Mouse (Mus musculus) cerebellum, adult 9-11 months (tissue): ENCODE results near the gene Wnt7b.
A peak's percentile ranks its signal among the peaks of the same experiment; 100 is the strongest.

Experiments used
- DNase-seq: peaks from one replicate; pipeline ENCODE4 v3.0.0; 2022

Gene Wnt7b

DNA sequence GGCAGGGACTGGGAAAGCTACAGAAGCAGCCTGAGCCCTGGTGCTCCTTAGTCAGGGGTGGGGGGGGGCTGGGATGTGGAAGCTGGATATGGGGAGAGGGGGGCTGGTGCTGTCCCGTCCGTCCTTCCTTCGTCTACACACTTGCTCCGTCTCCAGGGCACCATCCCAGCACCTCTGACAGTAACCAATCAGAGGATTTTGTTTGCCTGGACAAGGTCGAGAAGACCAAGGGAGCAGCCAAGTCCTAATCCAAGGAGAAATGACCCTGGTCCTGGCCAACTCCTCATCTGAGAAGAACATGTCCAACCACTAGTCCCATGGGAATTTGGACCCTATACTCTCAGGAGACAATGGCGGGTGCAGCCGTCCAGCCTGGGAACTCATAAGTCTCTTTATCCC lies 18.4 kb upstream of the Wnt7b start:
- DNase-seq: no peak

- DNase-seq: peak; percentile 49
These were observed 17.8 kb upstream of the Wnt7b start for GRCm38 (mm10) chr15:85599887-85600695.

DNA sequence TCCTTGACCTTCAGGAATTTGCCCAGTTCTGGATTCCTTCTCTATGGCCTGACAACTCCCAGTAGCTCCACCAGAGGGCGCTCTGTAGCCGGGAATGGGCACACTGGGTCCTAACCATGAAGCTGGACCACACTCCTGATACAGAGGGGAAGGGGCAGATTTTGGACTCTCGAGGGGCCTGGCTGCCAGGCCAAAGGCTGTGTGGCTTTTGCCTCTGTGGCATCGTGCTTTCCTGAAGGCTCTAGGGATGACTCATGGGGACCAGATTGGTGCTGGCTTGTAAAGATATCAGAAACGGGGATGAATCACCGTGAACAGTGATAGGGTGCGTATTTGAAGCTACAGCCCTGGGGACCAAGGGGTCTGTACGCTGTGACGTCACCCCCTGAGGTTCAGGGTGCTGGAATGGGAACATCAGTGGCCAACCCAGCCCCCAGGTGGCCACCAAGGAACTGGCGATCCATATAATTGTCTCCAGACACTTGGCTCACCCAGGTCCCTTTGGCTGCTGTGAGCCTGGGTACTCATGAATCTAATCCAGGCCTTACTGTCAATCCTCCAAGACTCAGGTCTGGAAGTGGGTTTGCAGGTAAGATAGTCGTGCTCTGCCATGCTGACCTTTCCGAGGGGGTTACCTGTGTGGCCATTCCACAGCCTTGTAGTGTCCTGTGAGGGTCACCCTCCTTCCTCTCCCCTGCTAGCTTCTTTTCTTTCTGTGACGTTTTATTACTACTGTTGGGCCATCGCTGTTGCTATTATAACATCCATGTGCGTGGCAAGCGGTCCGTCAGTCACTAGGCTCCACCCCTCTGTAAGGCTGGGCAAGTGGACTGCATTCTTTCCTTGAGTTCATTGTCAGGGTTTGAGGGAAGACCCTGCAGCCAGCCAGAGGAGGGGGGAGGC lies 17.0 kb upstream of the Wnt7b start:
- DNase-seq: peak; percentile 78

DNA sequence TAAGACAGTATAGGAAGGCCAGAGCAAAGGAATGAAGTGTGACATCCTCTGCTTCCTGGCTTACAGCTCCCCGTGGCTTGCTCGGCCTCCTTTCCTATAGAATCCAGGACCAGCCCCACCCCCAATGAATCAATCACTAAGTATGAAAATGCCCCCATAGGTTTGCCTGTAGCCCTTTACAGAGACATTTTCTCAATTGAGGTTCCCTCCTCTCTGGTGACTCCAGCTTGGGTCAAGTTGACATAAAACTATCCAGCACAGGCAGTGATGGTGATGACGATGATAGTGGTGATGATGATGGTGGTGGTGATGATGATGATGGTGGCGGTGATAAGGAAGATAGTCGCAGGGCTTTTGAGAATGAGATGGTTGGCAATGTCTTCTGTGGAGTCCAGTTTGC lies 16.2 kb upstream of the Wnt7b start:
- no peak for DNase-seq

DNA sequence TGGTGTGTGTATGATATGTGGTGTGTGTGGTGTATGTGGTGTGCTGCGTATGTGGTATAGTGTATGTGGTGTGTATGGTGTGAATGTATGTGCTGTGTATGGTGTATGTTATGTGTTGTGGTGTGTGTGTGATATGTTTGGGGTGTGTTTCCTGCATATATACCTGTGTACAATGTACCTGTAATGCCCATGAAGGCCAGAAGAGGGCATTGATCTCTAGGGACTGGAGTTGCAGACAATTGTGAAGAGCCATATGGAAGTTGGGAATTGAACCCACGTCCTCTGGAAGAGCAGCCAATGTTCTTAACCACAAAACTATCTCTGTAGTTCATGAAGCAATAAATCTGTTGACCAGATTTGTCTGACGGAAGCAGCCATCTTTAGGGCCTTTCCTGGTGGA lies 15.1 kb upstream of the Wnt7b start:
- no peak for DNase-seq

DNA sequence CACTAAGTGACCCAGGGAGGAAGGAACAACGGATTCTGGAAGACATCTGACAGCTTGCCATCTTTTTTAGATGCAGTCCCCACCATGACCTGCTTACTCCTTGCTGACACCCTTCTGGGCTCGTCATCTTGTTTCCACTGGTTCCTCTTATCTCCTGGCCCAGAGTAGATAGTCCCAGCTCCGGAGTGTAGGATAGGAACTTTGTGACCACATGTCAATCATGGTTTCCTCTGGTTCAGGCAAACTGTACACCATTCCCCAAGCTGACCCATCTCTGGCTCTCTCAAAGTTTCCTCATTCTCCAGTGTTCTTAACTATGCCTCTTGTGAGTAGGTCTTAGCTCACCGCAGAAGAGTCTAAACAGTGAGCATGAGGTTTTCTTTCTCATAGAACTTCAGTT lies 10.4 kb upstream of the Wnt7b start:
- DNase-seq: no peak

DNA sequence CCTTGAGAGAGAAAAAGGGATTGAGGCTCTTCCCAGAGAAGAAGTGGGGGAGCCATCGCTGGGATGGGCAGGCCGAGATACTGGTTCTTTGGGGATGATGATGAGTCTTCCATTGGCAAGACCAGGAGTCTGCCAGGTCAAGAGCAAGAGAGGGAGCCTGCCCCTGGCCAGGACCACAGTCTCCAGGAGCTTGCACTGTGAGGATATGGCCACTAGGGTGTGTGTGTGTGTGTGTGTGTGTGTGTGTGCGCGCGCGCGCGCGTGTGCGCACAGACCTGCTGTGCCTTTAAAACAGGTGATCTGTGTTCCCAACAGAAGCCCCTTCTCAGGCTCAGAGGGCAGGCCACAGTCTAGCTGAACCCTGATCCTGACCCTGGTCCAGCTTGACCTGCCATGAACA lies 8.6 kb upstream of the Wnt7b start:
- no peak for DNase-seq

- DNase-seq: peak; percentile 33
These were observed 1.2 kb upstream of the Wnt7b start for GRCm38 (mm10) chr15:85583504-85583903.

DNA sequence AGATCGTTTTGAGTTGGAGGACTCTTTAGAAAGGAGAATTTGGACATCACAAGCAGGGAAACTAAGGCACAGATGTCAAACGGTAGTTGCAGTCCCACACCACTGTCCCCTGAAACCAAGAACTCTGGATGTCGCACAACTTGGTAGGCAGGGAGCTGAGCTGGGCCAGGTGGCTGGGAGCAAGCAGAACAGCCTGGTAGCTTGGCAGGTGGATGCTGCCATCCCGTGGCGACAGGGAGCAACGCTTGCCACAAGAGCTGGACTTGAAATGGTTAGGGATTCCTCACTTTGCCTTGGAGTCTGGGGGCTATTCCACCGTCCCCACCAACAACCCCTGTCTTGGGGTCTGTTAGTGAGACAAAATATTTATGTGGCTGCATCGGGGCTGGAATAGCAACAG lies 751 bp upstream of the Wnt7b start:
- peak; percentile 78 for DNase-seq

GRCm38 (mm10) chr15:85581563-85582064 lies 659 bp downstream of the Wnt7b start:
- no peak for DNase-seq

DNA sequence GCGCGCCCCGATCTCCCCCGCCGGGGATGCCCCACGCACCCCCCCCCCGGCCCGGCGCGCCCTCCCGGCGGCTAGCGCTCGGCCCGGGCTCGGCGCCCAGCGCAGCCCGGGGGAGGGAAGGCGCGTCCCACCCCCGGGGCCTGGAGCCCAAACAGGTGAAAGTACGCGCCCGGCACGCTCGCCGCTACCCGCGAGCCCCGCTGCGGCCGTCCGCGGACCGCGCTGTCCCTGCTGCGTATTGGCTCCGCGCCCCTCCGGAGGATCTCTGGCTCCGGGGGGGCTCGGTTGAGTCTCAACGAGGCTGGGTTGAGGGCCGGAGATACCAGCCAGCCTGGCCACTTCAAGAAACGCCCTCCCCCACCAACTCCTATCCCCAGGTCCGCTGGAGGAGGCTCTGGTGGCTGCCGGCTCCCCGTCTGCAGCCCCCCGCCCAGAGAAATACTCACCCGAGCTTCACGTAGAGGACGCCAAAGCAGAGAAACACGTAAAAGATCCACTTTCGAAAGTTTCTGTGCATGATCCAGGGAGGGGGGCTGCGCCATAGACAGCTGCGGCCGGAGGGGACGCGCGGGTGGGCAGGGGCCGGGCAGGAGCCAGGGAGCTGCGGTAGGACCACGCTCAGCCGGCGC lies 1.2 kb downstream of the Wnt7b start:
- DNase-seq: no peak

GRCm38 (mm10) chr15:85580483-85580882 lies 1.8 kb downstream of the Wnt7b start:
- DNase-seq: no peak

GRCm38 (mm10) chr15:85577583-85578460 lies 4.5 kb downstream of the Wnt7b start:
- DNase-seq: no peak

DNA sequence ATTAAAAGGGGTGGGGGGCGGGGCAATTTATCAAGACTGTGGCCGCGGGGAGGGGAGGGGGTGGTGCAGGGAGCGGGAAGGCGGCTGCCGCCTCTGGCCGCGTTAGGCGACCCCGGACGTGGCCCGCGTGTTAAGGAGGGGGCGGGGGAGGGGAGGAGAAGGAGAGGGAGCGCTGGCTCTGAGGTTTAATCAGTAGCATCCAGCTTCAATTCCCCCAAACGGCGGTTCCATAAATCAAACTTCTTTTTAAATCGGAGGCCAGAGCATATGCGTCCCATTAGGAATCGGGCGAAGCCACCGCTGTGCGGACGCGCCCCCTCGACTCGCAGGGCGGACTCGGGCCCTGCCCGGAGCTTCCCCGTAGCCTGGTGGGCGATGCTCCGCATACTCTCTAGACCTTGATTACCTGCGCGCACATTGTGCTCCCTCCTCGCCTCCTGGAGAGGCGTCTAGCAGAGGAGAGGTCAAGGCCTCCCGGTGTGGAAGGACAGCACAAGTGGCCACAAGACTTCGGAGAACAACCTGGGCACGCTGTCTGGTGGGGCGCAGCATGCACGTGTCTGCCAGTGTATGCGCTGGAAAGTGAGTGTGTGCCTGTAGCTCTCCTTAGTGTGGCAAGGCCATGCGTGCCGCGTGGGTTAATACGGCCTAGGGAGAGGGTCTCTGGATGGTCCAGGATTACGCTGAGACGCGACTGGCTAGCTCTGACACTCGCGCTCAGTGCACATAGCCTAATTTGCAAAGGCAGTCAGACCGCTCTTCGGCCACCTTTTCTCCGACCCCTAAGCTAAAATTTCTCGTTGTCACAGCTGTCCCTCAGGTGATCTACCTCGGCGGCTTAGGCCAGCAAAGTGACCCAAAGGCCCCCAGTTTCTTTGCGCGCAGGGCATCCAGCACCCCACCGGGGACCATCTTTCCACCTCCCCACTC lies 5.5 kb downstream of the Wnt7b start:
- no peak for DNase-seq

GRCm38 (mm10) chr15:85576110-85576509 lies 6.2 kb downstream of the Wnt7b start:
- DNase-seq: no peak

DNA sequence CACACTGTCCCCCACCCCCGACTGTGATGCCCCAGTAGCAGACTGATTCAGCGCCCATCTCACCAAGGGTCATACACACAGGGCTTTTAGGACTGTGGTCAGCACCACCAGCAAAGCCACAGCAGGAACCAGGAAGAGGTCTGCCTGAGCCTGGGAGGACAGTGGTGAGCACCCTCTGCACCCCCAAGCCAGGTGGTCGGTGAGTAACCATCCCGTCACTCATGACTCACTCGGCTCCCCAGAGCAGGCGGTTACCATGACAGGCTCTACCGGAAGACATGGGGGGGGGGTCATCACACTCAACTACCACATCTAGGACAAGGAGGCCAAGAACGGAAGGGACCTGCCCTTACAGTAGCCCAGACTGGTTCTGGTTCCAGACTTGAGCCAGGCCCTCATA lies 7.7 kb downstream of the Wnt7b start:
- no peak for DNase-seq

DNA sequence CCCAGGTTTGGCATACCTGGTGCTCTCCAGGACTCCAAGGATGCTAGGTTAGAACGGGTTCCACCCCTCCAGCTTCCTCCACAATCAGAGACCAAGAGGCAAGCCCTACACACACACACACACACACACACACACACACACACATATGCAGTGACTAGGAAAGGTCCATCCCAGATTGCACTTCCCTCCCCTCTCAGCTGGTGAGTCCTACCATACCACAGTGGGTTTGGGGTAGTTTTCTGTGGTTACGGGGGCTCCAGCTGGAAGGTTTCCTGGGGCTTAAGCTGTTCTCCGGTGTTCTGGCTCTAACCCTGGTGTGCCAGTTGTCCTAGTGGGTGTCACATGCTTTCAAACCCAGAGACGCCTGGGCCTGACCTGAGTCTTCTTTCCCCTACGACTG lies 8.2 kb downstream of the Wnt7b start:
- no peak for DNase-seq

DNA sequence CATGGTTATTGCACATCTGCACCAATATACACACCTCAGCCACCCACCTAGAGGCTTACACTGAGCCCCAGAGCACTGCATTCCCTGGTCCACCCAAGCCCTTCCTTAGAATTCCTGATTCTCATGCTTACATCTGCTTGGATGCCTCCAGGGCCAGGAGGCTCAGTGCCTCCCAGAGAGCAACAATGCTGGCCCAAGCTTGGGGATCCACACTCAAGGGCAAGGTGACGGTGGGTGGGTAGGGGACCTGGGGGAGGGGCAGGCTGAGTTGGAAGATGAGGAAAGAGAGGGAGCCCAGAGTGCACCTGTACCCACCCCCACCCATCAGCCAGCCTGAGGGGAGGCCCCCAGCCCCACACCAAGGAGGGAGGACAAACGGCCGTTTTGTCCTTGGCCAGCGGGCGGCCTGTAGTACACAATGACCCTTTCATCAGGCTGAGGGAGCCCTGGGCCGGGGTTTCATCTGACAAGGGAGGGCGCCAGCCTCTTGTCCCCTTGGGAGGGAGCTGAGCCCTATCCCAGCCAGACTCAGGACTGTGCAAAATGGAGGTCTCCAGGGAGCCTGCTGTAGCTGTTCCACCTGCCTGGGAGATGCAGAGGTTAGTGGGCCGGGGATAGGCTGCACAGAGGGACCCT lies 9.5 kb downstream of the Wnt7b start:
- no peak for DNase-seq

DNA sequence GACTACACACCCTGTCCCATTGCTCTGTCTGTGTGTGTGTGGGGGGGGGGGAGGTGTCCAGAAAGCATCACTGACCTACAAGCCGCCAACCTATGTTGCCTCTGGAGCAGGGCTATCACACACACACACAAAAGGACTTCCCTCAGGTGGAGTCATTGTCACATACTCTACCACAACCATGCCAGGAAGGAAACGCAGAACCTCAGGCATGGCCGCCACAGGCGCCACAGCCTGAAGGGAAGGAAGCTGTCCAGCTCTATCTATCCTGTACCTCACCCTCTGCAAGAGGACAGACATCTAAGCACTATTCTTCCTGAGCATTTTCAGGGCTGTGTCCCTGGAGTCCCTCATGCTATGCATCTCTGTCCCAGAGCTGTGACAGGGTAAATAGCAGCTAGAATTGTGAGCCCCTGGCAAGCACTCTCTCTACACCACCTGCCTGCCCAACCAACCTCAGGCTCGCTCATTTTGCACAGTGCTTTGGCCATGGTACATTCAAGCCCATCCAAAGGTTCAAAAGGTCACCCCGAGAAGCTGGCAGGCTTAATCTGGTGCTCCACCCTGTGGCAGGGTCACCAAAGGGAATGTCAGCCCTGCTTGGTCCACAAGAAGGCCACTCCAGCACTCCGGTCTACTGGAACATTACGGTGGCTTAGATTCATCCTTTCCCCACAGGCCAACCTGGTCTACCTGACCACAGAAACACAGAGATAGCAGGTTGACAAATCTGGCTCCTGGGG lies 12.1 kb downstream of the Wnt7b start:
- DNase-seq: no peak
